Mouse (Mus musculus) cerebellum, adult 2 months (tissue): ENCODE results near the gene Ptprcap. TPM values are rescaled to one million over a fixed set of nuclear protein-coding genes. Genes with fewer than 3 reads are reported as not detected.

ENCODE experiments used
- DNase-seq, 2 experiments: peaks; one replicate each; pipeline ENCODE4 v3.0.0; 2021
- H3K27ac ChIP-seq: fragments of 200-500 bp; 2 replicates; pipeline ENCODE4 v1.5.1; 2012; ENCODE audit warnings: low read length, control low read depth, inconsistent platforms; ENCODE audit not compliant: insufficient read depth
- H3K27me3 ChIP-seq: fragments of 200-500 bp; 2 replicates; pipeline ENCODE4 v1.6.1; 2012; ENCODE audit warnings: inconsistent platforms, mild to moderate bottlenecking, low read length, moderate library complexity; ENCODE audit not compliant: control insufficient read depth, insufficient read depth
- H3K4me1 ChIP-seq: fragments of 200-500 bp; 2 replicates; pipeline ENCODE4 v1.6.1; 2011; ENCODE audit warnings: low read length; ENCODE audit not compliant: control insufficient read depth, insufficient read depth
- H3K4me3 ChIP-seq: fragments of 200-500 bp; replicated peaks from 2 replicates; pipeline ENCODE3; 2011; ENCODE audit warnings: mild to moderate bottlenecking, low read depth, low read length, control low read depth; ENCODE audit not compliant: insufficient read depth
- CTCF ChIP-seq: fragments of 200-500 bp; IDR thresholded peaks from 2 replicates; pipeline ENCODE4 v1.5.1; 2011; ENCODE audit warnings: low read depth, mild to moderate bottlenecking, control low read depth, low read length, moderate library complexity, borderline replicate concordance; ENCODE audit not compliant: insufficient read depth
- POLR2A ChIP-seq: fragments of 200-500 bp; IDR thresholded peaks from 2 replicates; pipeline ENCODE4 v1.6.1; 2011; ENCODE audit warnings: low read length, control low read depth, borderline replicate concordance; ENCODE audit not compliant: insufficient read depth
- WGBS: fragments of 180-500 bp; shearing (Covaris S2); methylation state at CpG from one replicate; pipeline ENCODE4 v1.1.7; 2018; 5-methylcytosine and 5-hydroxymethylcytosine counted together
- polyA plus RNA-seq: library from polyadenylated mRNA; depleted of rRNA; stranded (reverse); fragments of >200 nt; gene quantifications from 2 replicates; pipeline ENCODE4 v1.2.3, GENCODE M21; 2012

The Ptprcap gene
- polyA plus RNA-seq, 1 experiment = 0.98 TPM

- peak overlapping the region; percentile 82 for H3K27ac ChIP-seq
- H3K4me3 ChIP-seq = no peak overlapping the region
- DNase-seq = no peak
- 40% methylated on average over 5 of the region's 5 CpGs for WGBS
- H3K4me1 ChIP-seq = peaks cover 51% of the 10 kb centered on the region
- no peaks in the 10 kb centered on the region for H3K27me3 ChIP-seq
- no peak for TF ChIP-seq CTCF
- no peak for TF ChIP-seq POLR2A
Observed at GRCm38 (mm10) chr19:4113806-4114230, 39.6 kb upstream of the Ptprcap start.

- Histone ChIP-seq H3K4me3 (no peak overlapping the region), H3K27me3 (no peaks in the 10 kb centered on the region), H3K4me1 (peaks cover 51% of the 10 kb centered on the region), H3K27ac (peak overlapping the region; percentile 82)
- TF ChIP-seq CTCF (no peak), POLR2A (no peak)
- no peak for DNase-seq
- WGBS = 34% methylated on average over 10 of the region's 10 CpGs
Observed at GRCm38 (mm10) chr19:4114551-4114950, 38.9 kb upstream of the Ptprcap start.

- no peak for DNase-seq
- TF ChIP-seq CTCF (no peak), POLR2A (no peak)
- H3K4me1 ChIP-seq = peaks cover 51% of the 10 kb centered on the region
- WGBS = 71% methylated on average over 10 of the region's 10 CpGs
- H3K27ac ChIP-seq = peak overlapping the region; percentile 82
- H3K27me3 ChIP-seq = no peaks in the 10 kb centered on the region
- no peak overlapping the region for H3K4me3 ChIP-seq
Observed at GRCm38 (mm10) chr19:4115144-4115543, 38.3 kb upstream of the Ptprcap start.

- TF ChIP-seq CTCF (no peak), POLR2A (no peak)
- Histone ChIP-seq H3K27me3 (no peaks in the 10 kb centered on the region), H3K27ac (no peak overlapping the region), H3K4me1 (peaks cover 48% of the 10 kb centered on the region), H3K4me3 (no peak overlapping the region)
- no peak for DNase-seq
- WGBS = 71% methylated on average over 11 of the region's 11 CpGs
Observed at GRCm38 (mm10) chr19:4115816-4116215, 37.6 kb upstream of the Ptprcap start.

- no peaks in the 10 kb centered on the region for H3K27me3 ChIP-seq
- peaks cover 37% of the 10 kb centered on the region for H3K4me1 ChIP-seq
- no peak overlapping the region for H3K27ac ChIP-seq
- 95% methylated on average over 7 of the region's 7 CpGs for WGBS
- TF ChIP-seq POLR2A = no peak
- TF ChIP-seq CTCF = no peak
- H3K4me3 ChIP-seq = no peak overlapping the region
- no peak for DNase-seq
Observed at GRCm38 (mm10) chr19:4117006-4117405, 36.4 kb upstream of the Ptprcap start.

GRCm38 (mm10) chr19:4118350-4118749, 35.1 kb upstream of the Ptprcap start:
- Histone ChIP-seq H3K4me1 (peaks cover 24% of the 10 kb centered on the region), H3K27ac (no peak overlapping the region), H3K27me3 (no peaks in the 10 kb centered on the region), H3K4me3 (no peak overlapping the region)
- WGBS = 92% methylated on average over 2 of the region's 2 CpGs
- TF ChIP-seq CTCF = no peak
- no peak for TF ChIP-seq POLR2A
- DNase-seq = no peak

- 89% methylated on average over 6 of the region's 6 CpGs for WGBS
- Histone ChIP-seq H3K27ac (no peak overlapping the region), H3K27me3 (no peaks in the 10 kb centered on the region), H3K4me3 (no peak overlapping the region), H3K4me1 (peaks cover 10% of the 10 kb centered on the region)
- TF ChIP-seq CTCF = no peak
- no peak for TF ChIP-seq POLR2A
- DNase-seq = peak in 1 of 2 experiments; percentile 4
Observed at GRCm38 (mm10) chr19:4119716-4120487, 33.5 kb upstream of the Ptprcap start.

- 96% methylated on average over 2 of the region's 2 CpGs for WGBS
- no peaks in the 10 kb centered on the region for H3K27me3 ChIP-seq
- H3K27ac ChIP-seq = no peak overlapping the region
- no peak for DNase-seq
- peaks cover 4% of the 10 kb centered on the region; the same call in 1 of the 2 replicates for H3K4me1 ChIP-seq
- no peak for TF ChIP-seq POLR2A
- no peak for TF ChIP-seq CTCF
- H3K4me3 ChIP-seq = no peak overlapping the region
Observed at GRCm38 (mm10) chr19:4120496-4120895, 32.9 kb upstream of the Ptprcap start.
